Mouse (Mus musculus): Measurements from ENCODE around the gene Wnt10b. TPM values are rescaled to one million over a fixed set of nuclear protein-coding genes. Genes with fewer than 3 reads are reported as not detected.

Gene Wnt10b
- polyA plus RNA-seq, 1 experiment from 2014 or later, result 4.9 TPM

- ATAC-seq (ENCODE audit: insufficient number of reproducible peaks, insufficient read depth, low FRiP score, low TSS enrichment, low read depth), result no peak
- Histone ChIP-seq H3K27me3 (peaks cover 78% of the 10 kb centered on the region), H3K9me3 (peaks cover 1% of the 10 kb centered on the region; the same call in 1 of the 2 replicates), H3K27ac (no peak overlapping the region), H3K4me3 (no peak overlapping the region), H3K4me2 (no peak overlapping the region), H3K4me1 (peaks cover 42% of the 10 kb centered on the region), H3K36me3 (no peaks in the 10 kb centered on the region), H3K9ac (0 out of 2 replicates have a peak overlapping the region, but pooled peaks have one; percentile 11)
- 3% methylated on average over 13 of the region's 13 CpGs for WGBS
Measured at GRCm38 (mm10) chr15:98780573-98780972, 2.6 kb upstream of the Wnt10b start.

GRCm38 (mm10) chr15:98780075-98780474 lies 2.1 kb upstream of the Wnt10b start:
- Histone ChIP-seq H3K27ac (no peak overlapping the region), H3K4me3 (no peak overlapping the region), H3K4me1 (peaks cover 44% of the 10 kb centered on the region), H3K36me3 (no peaks in the 10 kb centered on the region), H3K27me3 (peaks cover 80% of the 10 kb centered on the region), H3K9me3 (no peaks in the 10 kb centered on the region), H3K4me2 (no peak overlapping the region), H3K9ac (no peak overlapping the region)
- 6% methylated on average over 8 of the region's 8 CpGs for WGBS
- ATAC-seq (ENCODE audit: insufficient number of reproducible peaks, insufficient read depth, low FRiP score, low TSS enrichment, low read depth), result no peak

- 2% methylated on average over 10 of the region's 11 CpGs for WGBS
- Histone ChIP-seq H3K27me3 (peaks cover 93% of the 10 kb centered on the region), H3K4me2 (peak overlapping the region; percentile 56), H3K9me3 (no peaks in the 10 kb centered on the region), H3K9ac (0 out of 2 replicates have a peak overlapping the region, but pooled peaks have one; percentile 61), H3K4me3 (peak overlapping the region; percentile 40; the same call in 1 of the 2 replicates), H3K27ac (no peak overlapping the region), H3K4me1 (peaks cover 50% of the 10 kb centered on the region), H3K36me3 (no peaks in the 10 kb centered on the region)
- ATAC-seq (ENCODE audit: insufficient number of reproducible peaks, insufficient read depth, low FRiP score, low TSS enrichment, low read depth), result no peak
Measured at GRCm38 (mm10) chr15:98778806-98779205, 856 bp upstream of the Wnt10b start.

GRCm38 (mm10) chr15:98778191-98778770 lies 331 bp upstream of the Wnt10b start:
- Histone ChIP-seq H3K4me2 (peak overlapping the region; percentile 56), H3K4me1 (peaks cover 50% of the 10 kb centered on the region), H3K27me3 (peaks cover 97% of the 10 kb centered on the region), H3K27ac (no peak overlapping the region), H3K36me3 (no peaks in the 10 kb centered on the region), H3K9ac (peak overlapping the region; percentile 61; the same call in 1 of the 2 replicates), H3K4me3 (peak overlapping the region; percentile 40), H3K9me3 (no peaks in the 10 kb centered on the region)
- under 1% methylated on average over 25 of the region's 25 CpGs for WGBS
- ATAC-seq (ENCODE audit: insufficient number of reproducible peaks, insufficient read depth, low FRiP score, low TSS enrichment, low read depth), result no peak

GRCm38 (mm10) chr15:98777005-98777616 lies 839 bp downstream of the Wnt10b start:
- peak overlapping the region; percentile 61 for H3K9ac ChIP-seq
- peak overlapping the region; percentile 36; the same call in 1 of the 2 replicates for H3K27ac ChIP-seq
- H3K4me3 ChIP-seq, result peak overlapping the region; percentile 40

GRCm38 (mm10) chr15:98776280-98777004 lies 1.5 kb downstream of the Wnt10b start:
- Histone ChIP-seq H3K36me3 (no peaks in the 10 kb centered on the region), H3K27ac (peak overlapping the region; percentile 36), H3K9me3 (no peaks in the 10 kb centered on the region), H3K4me3 (peak overlapping the region; percentile 40), H3K4me2 (peak overlapping the region; percentile 56), H3K9ac (peak overlapping the region; percentile 59), H3K27me3 (peaks cover 100% of the 10 kb centered on the region), H3K4me1 (peaks cover 63% of the 10 kb centered on the region)
- whole genome bisulfite sequencing, result under 1% methylated on average over 62 of the region's 62 CpGs
- no peak for ATAC-seq (ENCODE audit: insufficient number of reproducible peaks, insufficient read depth, low FRiP score, low TSS enrichment, low read depth)

More at GRCm38 (mm10) chr15:98777005-98777616, 839 bp downstream of the Wnt10b start:
- Histone ChIP-seq H3K4me2 (peak overlapping the region; percentile 56), H3K27me3 (peaks cover 100% of the 10 kb centered on the region), H3K9me3 (no peaks in the 10 kb centered on the region), H3K36me3 (no peaks in the 10 kb centered on the region), H3K4me1 (peaks cover 59% of the 10 kb centered on the region)
- under 1% methylated on average over 19 of the region's 19 CpGs for WGBS
- ATAC-seq (ENCODE audit: insufficient number of reproducible peaks, insufficient read depth, low FRiP score, low TSS enrichment, low read depth), result no peak

- H3K4me1 ChIP-seq, result peaks cover 58% of the 10 kb centered on the region
- no peaks in the 10 kb centered on the region for H3K36me3 ChIP-seq
- ATAC-seq (ENCODE audit: insufficient number of reproducible peaks, insufficient read depth, low FRiP score, low TSS enrichment, low read depth), result 0 out of 2 replicates have a peak, but pooled peaks have one; percentile 1
- no peaks in the 10 kb centered on the region for H3K9me3 ChIP-seq
- no peak overlapping the region for H3K9ac ChIP-seq
- peaks cover 99% of the 10 kb centered on the region for H3K27me3 ChIP-seq
- peak overlapping the region; percentile 56 for H3K4me2 ChIP-seq
- WGBS, result 3% methylated on average over 5 of the region's 5 CpGs
- H3K27ac ChIP-seq, result peak overlapping the region; percentile 16; the same call in 1 of the 2 replicates
- peak overlapping the region; percentile 40 for H3K4me3 ChIP-seq
Measured at GRCm38 (mm10) chr15:98775533-98775932, 2.4 kb downstream of the Wnt10b start.

GRCm38 (mm10) chr15:98774096-98774495 lies 3.9 kb downstream of the Wnt10b start:
- H3K27ac ChIP-seq, result no peak overlapping the region
- H3K4me2 ChIP-seq, result peak overlapping the region; percentile 5; the same call in 1 of the 2 replicates
- H3K4me1 ChIP-seq, result peaks cover 52% of the 10 kb centered on the region
- 9% methylated on average over 15 of the region's 15 CpGs for WGBS
- H3K36me3 ChIP-seq, result no peaks in the 10 kb centered on the region
- peaks cover 99% of the 10 kb centered on the region for H3K27me3 ChIP-seq
- H3K9ac ChIP-seq, result no peak overlapping the region
- ATAC-seq (ENCODE audit: insufficient number of reproducible peaks, insufficient read depth, low FRiP score, low TSS enrichment, low read depth), result no peak
- H3K9me3 ChIP-seq, result no peaks in the 10 kb centered on the region
- H3K4me3 ChIP-seq, result peak overlapping the region; percentile 2; the same call in 1 of the 2 replicates

- Histone ChIP-seq H3K4me1 (peaks cover 41% of the 10 kb centered on the region), H3K36me3 (no peaks in the 10 kb centered on the region), H3K27ac (no peak overlapping the region; the same call in 1 of the 2 replicates), H3K4me2 (peak overlapping the region; percentile 63), H3K9ac (peak overlapping the region; percentile 59), H3K9me3 (no peaks in the 10 kb centered on the region), H3K4me3 (peak overlapping the region; percentile 36), H3K27me3 (peaks cover 89% of the 10 kb centered on the region)
- no peak for ATAC-seq (ENCODE audit: insufficient number of reproducible peaks, insufficient read depth, low FRiP score, low TSS enrichment, low read depth)
- 4% methylated on average over 36 of the region's 36 CpGs for WGBS
Measured at GRCm38 (mm10) chr15:98772511-98773211, 5.3 kb downstream of the Wnt10b start.

GRCm38 (mm10) chr15:98771813-98772425 lies 6.0 kb downstream of the Wnt10b start:
- H3K4me2 ChIP-seq, result peak overlapping the region; percentile 63
- H3K4me3 ChIP-seq, result peak overlapping the region; percentile 36
- H3K27me3 ChIP-seq, result peaks cover 82% of the 10 kb centered on the region
- peaks cover 34% of the 10 kb centered on the region for H3K4me1 ChIP-seq
- 6% methylated on average over 12 of the region's 12 CpGs for WGBS
- no peaks in the 10 kb centered on the region for H3K36me3 ChIP-seq
- no peak overlapping the region for H3K27ac ChIP-seq
- ATAC-seq (ENCODE audit: insufficient number of reproducible peaks, insufficient read depth, low FRiP score, low TSS enrichment, low read depth), result no peak
- no peaks in the 10 kb centered on the region for H3K9me3 ChIP-seq
- H3K9ac ChIP-seq, result no peak overlapping the region; the same call in 1 of the 2 replicates
